Mouse (Mus musculus) B cell, adult 62 days (primary cell): ENCODE data around the gene Phrf1. TPM values are rescaled to one million over a fixed set of nuclear protein-coding genes. Genes with fewer than 3 reads are reported as not detected.

Experiments used
- total RNA-seq: library from RNA; stranded (reverse); gene quantifications from 4 replicates; pipeline ENCODE4 v1.2.4, GENCODE M21; 2023

Gene Phrf1
- 147 to 159 TPM (median 152 TPM) in 4 replicates for total RNA-seq

DNA sequence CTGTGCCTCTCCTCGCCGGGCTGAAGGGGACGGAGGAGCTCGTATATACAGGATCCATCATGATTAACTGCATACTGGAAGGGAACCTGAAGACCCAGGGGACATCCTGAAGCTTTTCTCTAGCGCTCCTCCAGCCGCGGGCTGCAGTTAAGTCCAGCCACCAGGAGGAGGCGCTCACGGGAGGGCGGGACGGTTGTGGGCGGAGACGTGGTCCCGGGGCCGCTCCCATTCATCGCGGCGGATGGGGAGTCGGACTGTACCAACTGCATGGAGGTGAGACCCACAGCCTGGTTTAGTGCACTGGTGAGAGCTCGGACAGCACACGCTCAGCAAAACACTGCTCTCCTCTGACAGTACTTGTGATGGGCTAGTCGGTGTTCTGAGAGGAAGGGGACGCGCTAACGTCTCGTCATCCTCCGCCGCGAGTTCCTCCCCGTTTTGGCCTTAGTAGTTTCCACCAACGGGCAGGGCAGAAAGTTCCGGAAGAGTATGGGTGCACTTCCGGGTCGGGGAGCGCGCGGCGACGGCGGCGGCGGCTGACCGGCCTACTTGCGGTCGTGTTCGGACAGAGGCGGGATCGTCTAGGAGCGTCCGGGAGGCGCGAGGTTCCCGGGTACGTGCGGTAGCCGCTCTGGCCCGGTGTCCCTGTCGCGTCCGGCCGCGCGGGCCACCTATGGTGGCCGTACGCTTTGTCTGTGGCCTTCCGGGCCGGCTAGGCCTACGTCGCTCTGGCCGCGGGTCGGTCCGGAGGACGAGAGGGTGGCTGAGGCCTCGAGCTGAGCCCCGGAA, at the start of gene Phrf1:
TSS of gene Phrf1 (plus strand) at position 506 of the 789 bp plus-strand sequence.

DNA sequence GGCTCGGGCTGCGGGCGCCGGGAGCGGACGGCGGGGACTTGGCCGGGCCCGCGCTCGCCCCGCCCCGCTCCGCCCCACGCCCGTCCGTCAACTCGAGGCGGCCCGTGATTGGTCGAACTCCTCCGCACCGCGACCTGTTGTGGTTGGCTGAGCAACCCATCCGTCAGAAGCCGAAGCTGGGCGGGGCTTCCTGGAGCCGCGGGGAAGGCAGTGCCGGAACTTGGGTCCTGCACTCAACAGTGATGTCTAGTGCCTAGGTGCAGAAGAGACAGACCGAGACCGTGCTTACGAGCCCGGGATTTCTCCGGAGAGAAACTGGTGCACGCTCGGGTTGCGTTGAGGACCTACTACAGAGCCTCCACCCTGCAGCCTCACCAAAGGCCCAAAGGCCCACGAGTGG, 34.6 kb upstream of the Phrf1 start, which contains the start of the genes Hras and Lrrc56:
TSS of gene Hras (minus strand) at position 58 of the 400 bp plus-strand sequence.
TSS of gene Lrrc56 (plus strand) at position 210 of the 400 bp plus-strand sequence.

DNA sequence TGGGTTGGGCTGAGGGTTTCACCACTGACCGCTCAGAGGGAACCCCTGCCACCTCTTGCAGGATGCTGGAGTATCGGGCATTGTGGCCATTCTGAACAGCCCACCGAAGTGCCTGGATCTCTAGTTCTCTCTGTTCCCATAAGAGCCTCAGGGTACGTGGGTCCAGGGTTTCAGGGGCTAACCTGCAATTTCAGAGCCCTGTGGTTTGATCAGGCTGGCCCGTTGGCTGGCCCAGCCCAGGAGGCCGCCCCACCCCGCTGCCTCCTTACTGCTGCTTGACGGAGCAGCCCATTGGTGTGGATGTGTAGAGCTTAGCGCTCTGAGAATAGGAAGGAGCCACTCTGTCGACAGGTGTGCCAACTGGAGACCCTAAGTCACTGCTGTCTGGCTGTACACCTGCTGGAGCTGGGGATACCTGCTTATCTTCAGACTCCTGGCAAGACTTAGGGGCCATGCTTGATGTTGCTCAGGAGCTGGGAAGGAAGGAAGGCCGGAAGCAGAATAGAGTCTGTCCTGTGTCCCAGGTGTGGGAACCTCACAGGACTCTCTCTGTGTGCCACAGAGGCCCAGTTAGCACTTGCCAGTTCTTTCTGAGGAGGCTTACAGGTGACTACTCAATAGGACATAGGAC, 14.9 kb upstream of the Phrf1 start, which contains the start of gene Lmntd2:
TSS of gene Lmntd2 (minus strand) at position 476 of the 631 bp plus-strand sequence.

DNA sequence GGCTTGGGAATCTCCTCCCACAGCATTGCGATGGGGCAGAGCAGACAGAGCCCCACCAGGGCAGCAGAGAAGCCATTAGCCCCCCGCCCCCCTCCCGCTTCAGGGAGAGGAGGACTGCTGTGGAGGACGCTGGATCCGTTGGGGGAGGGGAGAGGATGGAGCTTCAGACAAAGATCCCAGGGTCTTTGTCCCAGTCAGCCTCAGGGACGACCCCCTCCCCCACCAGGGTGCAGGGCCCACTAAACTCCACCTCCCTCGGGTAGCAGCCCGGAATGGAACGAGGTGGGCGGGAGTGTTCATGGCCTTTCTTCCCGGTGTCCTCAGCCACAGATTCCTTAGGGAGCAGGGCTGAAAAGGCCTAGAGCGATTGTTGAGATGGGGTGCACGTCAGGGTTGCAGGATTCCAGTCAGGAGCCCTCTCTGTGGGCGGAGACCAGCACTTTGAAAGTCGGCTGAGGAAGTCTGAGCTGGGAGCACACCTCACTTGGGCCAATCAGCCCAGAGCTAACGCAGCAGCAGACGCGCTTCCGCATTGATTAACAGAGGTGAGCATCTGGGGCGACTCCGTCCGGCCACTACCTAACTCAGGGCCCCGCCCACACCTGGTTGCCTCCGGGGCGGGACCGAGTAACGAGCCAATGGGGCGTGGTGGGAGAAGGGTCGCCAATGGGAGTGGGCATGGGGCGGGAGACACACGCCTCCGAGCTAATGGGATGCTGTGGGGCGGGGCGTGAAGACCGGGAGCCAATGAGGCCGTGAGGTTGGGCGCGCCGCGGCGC, 13.3 kb upstream of the Phrf1 start, which contains the start of gene Rassf7:
TSS of gene Rassf7 (plus strand) at position 760 of the 779 bp plus-strand sequence.

DNA sequence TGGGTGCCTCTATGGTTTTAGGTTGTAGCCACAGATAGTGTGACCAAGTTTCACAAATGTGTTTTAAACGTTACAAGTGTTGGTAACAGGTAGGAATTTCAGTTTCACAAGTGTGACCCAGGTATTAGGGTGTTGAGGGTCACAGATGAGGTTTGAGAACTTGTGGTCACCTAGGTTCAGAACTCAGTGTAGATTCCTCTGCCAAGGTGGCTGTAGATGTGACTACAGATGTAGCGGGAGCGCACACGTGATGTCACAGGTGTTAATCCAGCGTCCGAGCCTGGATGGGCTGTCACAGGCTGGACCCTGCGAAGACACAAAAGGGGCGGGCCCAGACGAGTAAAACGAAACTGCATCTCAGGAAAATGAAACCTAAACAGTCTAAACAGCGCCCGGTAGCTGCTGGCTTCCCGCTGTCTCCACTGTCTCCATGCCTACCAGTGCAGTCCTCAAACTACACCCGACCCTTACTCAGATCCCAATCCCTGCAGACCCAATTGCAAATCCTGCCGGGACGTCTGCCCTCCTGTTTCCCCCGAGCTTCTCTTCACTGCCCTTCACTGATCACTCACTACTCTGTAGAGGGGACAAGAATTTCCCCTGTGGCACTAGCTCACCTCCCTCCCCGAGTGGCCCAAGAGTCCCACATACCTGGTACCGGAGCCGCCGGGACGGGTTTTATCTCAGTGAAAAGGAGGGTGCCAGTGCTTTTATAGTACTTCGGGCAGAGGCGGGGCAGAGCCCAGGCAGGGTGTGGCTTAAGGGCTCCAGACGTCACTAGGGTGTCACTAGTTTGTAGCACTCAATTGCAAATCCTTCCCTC, 37.4 kb downstream of the Phrf1 start, which contains the start of gene Irf7:
TSS of gene Irf7 (minus strand) at position 743 of the 823 bp plus-strand sequence.

DNA sequence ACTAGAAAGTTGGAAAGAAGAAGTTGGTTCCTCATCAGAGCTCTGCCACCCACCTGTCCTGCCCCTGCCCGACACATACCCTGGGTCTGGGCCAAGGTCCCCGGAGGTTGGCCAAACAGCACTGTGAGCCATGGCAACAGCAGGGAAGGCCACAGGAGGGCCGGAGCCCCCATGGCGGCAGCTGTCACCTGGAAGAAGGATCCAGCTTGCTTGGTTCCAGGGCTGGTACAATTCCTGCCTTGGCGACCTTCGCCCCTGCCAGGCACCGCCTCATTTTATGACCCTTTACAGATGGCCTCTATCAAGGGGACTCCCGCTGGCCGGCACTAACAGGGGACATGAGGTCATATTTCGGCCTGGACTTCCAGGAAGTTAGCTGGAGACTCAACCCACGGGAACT, 48.0 kb downstream of the Phrf1 start, which contains the start of gene Cdhr5:
TSS of gene Cdhr5 (minus strand) at position 241 of the 400 bp plus-strand sequence.

DNA sequence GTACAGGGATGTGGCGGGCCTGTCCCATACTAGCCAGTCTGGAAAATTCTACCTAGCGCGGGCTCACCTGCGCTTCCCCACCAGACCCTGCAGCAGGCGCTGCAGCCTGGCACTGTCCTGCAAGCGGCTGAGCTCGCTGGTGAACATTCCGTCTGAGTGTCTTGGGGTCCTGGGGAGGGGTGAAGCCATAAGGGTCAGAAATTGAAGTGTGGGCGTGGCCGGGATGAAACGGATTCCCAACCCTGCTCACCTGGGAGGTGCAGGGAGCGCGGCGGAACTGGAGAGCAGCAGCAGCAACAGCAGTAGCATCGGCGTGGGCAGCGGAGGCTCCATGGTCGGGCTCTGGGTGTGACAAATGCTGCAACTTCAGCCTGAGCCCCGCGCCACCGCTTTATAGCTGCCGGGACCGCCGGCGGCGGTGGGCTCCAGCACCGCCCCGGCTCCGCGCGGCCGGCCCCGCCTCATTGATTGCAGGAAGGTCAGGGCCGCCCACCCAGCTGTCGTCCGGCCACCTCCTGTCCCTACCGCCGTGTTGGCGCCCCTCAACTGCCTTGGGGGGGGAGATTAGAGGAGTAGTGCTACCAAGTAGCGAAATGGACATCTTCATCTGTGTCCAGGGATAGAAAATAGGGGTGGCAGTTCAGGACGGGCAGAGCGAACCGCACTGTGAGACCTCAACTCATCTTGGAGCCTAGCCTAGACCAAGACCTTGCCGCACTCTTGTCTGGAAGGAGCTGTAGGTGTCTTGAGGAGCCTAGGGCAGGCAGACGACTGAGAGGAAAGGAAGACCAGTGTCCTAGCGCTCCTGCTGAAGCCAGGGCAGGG, 50.4 kb downstream of the Phrf1 start, which contains the start of gene Sct:
TSS of gene Sct (minus strand) at position 368 of the 825 bp plus-strand sequence.

DNA sequence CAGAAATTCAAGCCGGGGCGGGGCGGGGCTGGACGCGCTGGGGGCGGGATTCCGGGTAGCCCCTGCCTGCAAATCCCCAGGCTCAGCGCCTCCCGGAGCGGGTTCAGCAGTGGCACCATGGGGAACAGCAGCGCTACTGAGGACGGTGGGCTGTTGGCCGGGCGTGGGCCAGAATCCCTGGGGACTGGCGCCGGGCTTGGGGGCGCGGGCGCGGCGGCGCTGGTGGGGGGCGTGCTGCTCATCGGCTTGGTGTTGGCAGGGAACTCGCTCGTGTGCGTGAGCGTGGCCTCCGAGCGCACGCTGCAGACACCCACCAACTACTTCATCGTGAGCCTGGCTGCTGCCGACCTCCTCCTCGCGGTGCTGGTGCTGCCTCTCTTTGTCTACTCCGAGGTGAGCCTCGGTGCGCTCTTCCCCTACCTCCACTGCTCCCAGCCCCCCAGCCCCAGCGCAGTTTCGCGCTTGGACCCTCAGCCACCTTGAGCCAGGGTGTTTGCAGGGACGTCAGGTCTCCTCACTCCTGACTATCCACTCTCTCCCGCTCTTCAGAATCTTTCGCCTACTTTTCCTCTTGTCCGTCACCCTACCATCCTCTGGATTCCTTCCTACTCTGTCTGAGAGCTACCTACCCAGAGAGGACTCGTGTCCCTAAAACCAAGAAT, 63.5 kb downstream of the Phrf1 start, which contains the start of gene Drd4:
TSS of gene Drd4 (plus strand) at position 86 of the 662 bp plus-strand sequence.

Other genes with a start within 250 kb of the Phrf1 start
- 3.2 to 7.5 TPM (median 4.5 TPM) in 4 replicates for gene Ifitm3, start 218.0 kb upstream of the Phrf1 start, total RNA-seq
- 1.6 to 1.9 TPM in 2 of 4 replicates, not detected in the others for gene Ifitm6, start 210.9 kb upstream of the Phrf1 start, total RNA-seq
- not detected in 4 replicates for gene Gm17387, start 199.7 kb upstream of the Phrf1 start, total RNA-seq
- gene B4galnt4, start 167.7 kb upstream of the Phrf1 start, total RNA-seq, result not detected in 4 replicates
- gene Pkp3, start 150.6 kb upstream of the Phrf1 start, total RNA-seq, result 21.8 to 29.7 TPM (median 25.9 TPM) in 4 replicates
- 32.1 to 49.7 TPM (median 39.6 TPM) in 4 replicates for gene Sigirr, start 128.2 kb upstream of the Phrf1 start, total RNA-seq
- gene Ano9, start 111.0 kb upstream of the Phrf1 start, total RNA-seq, result not detected in 4 replicates
- 8.0 to 9.8 TPM (median 9.4 TPM) in 4 replicates for gene Ptdss2, start 106.4 kb upstream of the Phrf1 start, total RNA-seq
- 61.9 to 82.6 TPM (median 69.3 TPM) in 4 replicates for gene Rnh1, start 55.9 kb upstream of the Phrf1 start, total RNA-seq
- gene Hras, start 34.8 kb upstream of the Phrf1 start, total RNA-seq, result 23.0 to 30.6 TPM (median 27.5 TPM) in 4 replicates
- 6.4 to 9.6 TPM (median 7.2 TPM) in 4 replicates for gene Lrrc56, start 34.6 kb upstream of the Phrf1 start, total RNA-seq
- gene Lmntd2, start 14.7 kb upstream of the Phrf1 start, total RNA-seq, result 3.9 to 5.0 TPM (median 4.8 TPM) in 4 replicates
- gene Rassf7, start 12.9 kb upstream of the Phrf1 start, total RNA-seq, result 8.9 to 16.1 TPM (median 13.3 TPM) in 4 replicates
- 33.8 to 42.4 TPM (median 37.0 TPM) in 4 replicates for gene Irf7, start 37.7 kb downstream of the Phrf1 start, total RNA-seq
- gene Cdhr5, start 48.0 kb downstream of the Phrf1 start, total RNA-seq, result not detected in 4 replicates
- gene Sct, start 50.3 kb downstream of the Phrf1 start, total RNA-seq, result not detected in 4 replicates
- not detected in 4 replicates for gene Drd4, start 63.2 kb downstream of the Phrf1 start, total RNA-seq
- gene Deaf1, start 98.9 kb downstream of the Phrf1 start, total RNA-seq, result 33.5 to 54.6 TPM (median 42.7 TPM) in 4 replicates
- 15.2 to 22.8 TPM (median 16.4 TPM) in 4 replicates for gene Tmem80, start 99.0 kb downstream of the Phrf1 start, total RNA-seq
- 1.0 to 1.3 TPM in 2 of 4 replicates, not detected in the others for gene Eps8l2, start 110.1 kb downstream of the Phrf1 start, total RNA-seq
- gene Taldo1, start 163.4 kb downstream of the Phrf1 start, total RNA-seq, result 130 to 142 TPM (median 131 TPM) in 4 replicates
- 31.5 to 40.0 TPM (median 35.3 TPM) in 4 replicates for gene Gatd1, start 185.4 kb downstream of the Phrf1 start, total RNA-seq
- not detected in 4 replicates for gene Cend1, start 200.7 kb downstream of the Phrf1 start, total RNA-seq
- 37.9 to 49.5 TPM (median 44.6 TPM) in 4 replicates for gene Slc25a22, start 209.1 kb downstream of the Phrf1 start, total RNA-seq
- 6.9 to 9.3 TPM (median 7.8 TPM) in 4 replicates for gene Pidd1, start 215.2 kb downstream of the Phrf1 start, total RNA-seq
- gene Rplp2, start 218.6 kb downstream of the Phrf1 start, total RNA-seq, result 2,356 to 2,462 TPM (median 2,431 TPM) in 4 replicates
- gene Pnpla2, start 226.4 kb downstream of the Phrf1 start, total RNA-seq, result 48.4 to 57.9 TPM (median 51.2 TPM) in 4 replicates
- not detected in 4 replicates for gene Cracr2b, start 232.3 kb downstream of the Phrf1 start, total RNA-seq
- 11.2 to 13.1 TPM (median 12.1 TPM) in 4 replicates for gene Cd151, start 238.6 kb downstream of the Phrf1 start, total RNA-seq
- 14.1 to 17.7 TPM (median 14.9 TPM) in 4 replicates for gene Polr2l, start 246.3 kb downstream of the Phrf1 start, total RNA-seq
- gene Tspan4, start 246.5 kb downstream of the Phrf1 start, total RNA-seq, result 1.0 to 2.8 TPM (median 1.1 TPM) in 4 replicates